Mouse (Mus musculus) adrenal gland, postnatal 36 days (tissue): Measurements from ENCODE around the gene Pglyrp1. TPM values are rescaled to one million over a fixed set of nuclear protein-coding genes. Genes with fewer than 3 reads are reported as not detected.

Source experiments
- DNase-seq, 2 experiments: peaks; one replicate each; pipeline ENCODE4 v3.0.0; 2021; ENCODE audit warnings: mixed read lengths in 1 of 2
- total RNA-seq, 2 experiments: library from RNA; stranded (reverse); gene quantifications; 2 replicates each; pipeline ENCODE4 v1.2.3; 2021

Pglyrp1 gene
- total RNA-seq, 2 experiments from 2014 or later = 0.56 to 1.3 TPM

DNA sequence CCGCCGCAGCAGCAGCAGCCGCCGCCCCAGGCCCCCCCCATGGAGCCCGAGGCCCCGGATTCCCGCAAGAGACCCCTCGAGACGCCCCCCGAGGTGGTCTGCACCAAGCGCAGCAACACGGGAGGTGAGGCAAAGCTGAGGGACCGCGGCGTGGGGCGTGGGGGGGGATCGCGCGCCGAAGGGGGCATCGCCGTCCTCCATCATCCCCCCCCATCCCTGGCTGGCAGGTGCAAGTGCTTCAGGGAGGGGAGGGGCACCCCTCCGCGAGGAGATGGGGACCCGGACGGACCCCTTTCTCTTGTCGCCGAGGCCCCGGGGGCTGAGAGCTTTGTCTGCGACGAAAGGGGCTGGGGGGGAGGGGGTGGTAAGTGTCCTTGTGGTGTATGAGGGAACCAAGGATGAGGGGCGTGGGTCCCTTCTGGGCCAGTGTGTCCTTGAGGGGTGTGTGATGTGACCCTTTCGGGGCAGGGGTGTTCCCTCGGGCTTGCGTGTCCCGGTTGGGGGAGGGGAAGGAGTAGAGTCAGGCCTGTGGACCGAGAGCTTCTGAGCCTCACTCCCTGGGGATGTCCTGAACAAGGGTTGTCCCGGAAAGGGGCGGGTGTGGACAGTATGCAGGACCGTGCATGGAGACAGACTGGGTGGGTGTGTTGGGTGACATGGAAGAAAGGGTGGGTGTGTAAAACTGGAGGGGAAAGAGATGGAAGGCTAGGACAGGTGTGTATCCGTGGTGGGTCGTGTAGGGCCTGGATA lies 55.1 kb downstream of the Pglyrp1 start:
- DNase-seq = peak; percentile 45 to 58

DNA sequence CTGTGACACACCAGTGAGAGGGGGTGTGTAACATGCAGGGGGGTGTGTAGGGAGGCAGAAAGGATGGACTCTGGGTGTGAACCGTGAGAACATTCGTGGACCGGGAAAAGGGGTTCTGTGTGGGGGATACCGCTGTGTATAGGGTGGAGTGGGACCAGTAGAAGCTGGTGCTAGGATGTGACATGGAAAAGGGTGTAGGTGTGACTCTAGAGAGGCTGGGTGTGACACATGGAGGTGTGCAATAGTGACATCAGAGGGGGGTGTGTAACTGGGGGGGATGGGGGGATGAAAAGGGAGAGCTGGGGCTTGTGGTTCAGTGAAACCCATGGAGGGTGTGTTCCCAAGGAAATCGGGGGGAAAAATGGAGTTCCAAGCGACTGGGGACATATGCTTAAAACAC lies 55.8 kb downstream of the Pglyrp1 start:
- DNase-seq = no peak

GRCm38 (mm10) chr7:18927759-18928158 lies 56.6 kb downstream of the Pglyrp1 start:
- DNase-seq = peak; percentile 26 to 62

Other genes with a start within 250 kb of the Pglyrp1 start
- not detected for gene Psg21, start 214.6 kb upstream of the Pglyrp1 start, total RNA-seq
- gene Psg20, start 185.1 kb upstream of the Pglyrp1 start, total RNA-seq = not detected
- not detected for gene Psg22, start 153.2 kb upstream of the Pglyrp1 start, total RNA-seq
- gene Psg19, start 72.8 kb upstream of the Pglyrp1 start, total RNA-seq = not detected
- not detected for gene Psg17, start 49.7 kb upstream of the Pglyrp1 start, total RNA-seq
- gene Mill2, start 31.4 kb upstream of the Pglyrp1 start, total RNA-seq = 1 to 10 TPM; 5.4 to 7.2 TPM
- gene Ccdc61, start 39.1 kb downstream of the Pglyrp1 start, total RNA-seq = 10 to 100 TPM; 11.5 to 12.1 TPM
- gene Nova2, start 54.6 kb downstream of the Pglyrp1 start, total RNA-seq = 1 to 10 TPM; 3.7 to 5.4 TPM
- not detected for gene Nanos2, start 116.1 kb downstream of the Pglyrp1 start, total RNA-seq
- gene Mypop, start 119.9 kb downstream of the Pglyrp1 start, total RNA-seq = 10 to 100 TPM; 10.3 to 12.2 TPM
- 10 to 100 TPM; 47.0 to 47.5 TPM for gene Irf2bp1, start 132.7 kb downstream of the Pglyrp1 start, total RNA-seq
- gene Foxa3, start 152.2 kb downstream of the Pglyrp1 start, total RNA-seq = not detected
- 100 to 1,000 TPM in 1 of 2 experiments, 10 to 100 TPM in 1; 88.7 to 102 TPM for gene Sympk, start 153.0 kb downstream of the Pglyrp1 start, total RNA-seq
- not detected for gene Rsph6a, start 183.4 kb downstream of the Pglyrp1 start, total RNA-seq
- gene Dmwd, start 204.9 kb downstream of the Pglyrp1 start, total RNA-seq = 10 to 100 TPM; 53.8 to 57.1 TPM
- gene Dmpk, start 212.5 kb downstream of the Pglyrp1 start, total RNA-seq = 100 to 1,000 TPM in 1 of 2 experiments, 10 to 100 TPM in 1; 81.5 to 110 TPM
- gene Six5, start 223.3 kb downstream of the Pglyrp1 start, total RNA-seq = 10 to 100 TPM; 14.0 to 15.6 TPM
- gene Gm4969, start 247.0 kb downstream of the Pglyrp1 start, total RNA-seq = not detected
- 10 to 100 TPM; 11.5 to 13.1 TPM for gene Fbxo46, start 248.5 kb downstream of the Pglyrp1 start, total RNA-seq